Mouse (Mus musculus) myocyte (in vitro differentiated cells): ENCODE results near the gene Akap13. TPM values are rescaled to one million over a fixed set of nuclear protein-coding genes. Genes with fewer than 3 reads are reported as not detected.

ENCODE experiments used
- H3K27me3 ChIP-seq: one replicate; pipeline ENCODE4 v1.6.1; 2011; ENCODE audit not compliant: control insufficient read depth, insufficient read depth, insufficient read length
- H3K36me3 ChIP-seq: one replicate; pipeline ENCODE4 v1.6.1; 2011; ENCODE audit not compliant: control insufficient read depth, insufficient read depth
- H3K4me2 ChIP-seq: one replicate; pipeline ENCODE4 v1.6.1; 2011; ENCODE audit warnings: low read depth, control low read depth
- H3K4me3 ChIP-seq: one replicate; pipeline ENCODE4 v1.5.1; 2011; ENCODE audit warnings: mild to moderate bottlenecking, control low read depth, moderate library complexity
- H3K79me2 ChIP-seq: one replicate; pipeline ENCODE4 v1.6.1; 2011; ENCODE audit not compliant: control insufficient read depth, insufficient read depth
- H3ac ChIP-seq: one replicate; pipeline ENCODE4 v1.6.1; 2011; ENCODE audit not compliant: control insufficient read depth, insufficient read length
- CEBPB ChIP-seq: IDR thresholded peaks from 2 replicates; pipeline ENCODE4 v1.6.1; 2011; ENCODE audit warnings: mild to moderate bottlenecking, moderate library complexity; ENCODE audit not compliant: poor library complexity, insufficient read depth, severe bottlenecking
- E2F4 ChIP-seq: IDR thresholded peaks from one replicate; pipeline ENCODE4 v1.6.1; 2011; ENCODE audit warnings: mild to moderate bottlenecking, control low read depth, moderate library complexity; ENCODE audit not compliant: insufficient read depth
- MAX ChIP-seq: IDR thresholded peaks from one replicate; pipeline ENCODE4 v1.6.1; 2011; ENCODE audit warnings: low read depth, mild to moderate bottlenecking, control low read depth
- MYOD1 ChIP-seq, 3 experiments: IDR thresholded peaks; one replicate each; pipeline ENCODE4 v1.6.1; 2011; ENCODE audit warnings: control low read depth in 2 of 3, low read depth in 2 of 3, mild to moderate bottlenecking in 2 of 3, moderate library complexity in 1 of 3; ENCODE audit not compliant: insufficient read length in 2 of 3, control insufficient read depth in 1 of 3
- MYOG ChIP-seq, 3 experiments: IDR thresholded peaks; one replicate each; pipeline ENCODE4 v1.6.1; 2011; ENCODE audit warnings: control low read depth in 2 of 3, low read depth in 2 of 3, mild to moderate bottlenecking in 2 of 3; ENCODE audit not compliant: insufficient read length in 2 of 3, control insufficient read depth in 1 of 3, insufficient read depth in 1 of 3
- POLR2A ChIP-seq: IDR thresholded peaks from one replicate; pipeline ENCODE4 v1.6.1; 2011; ENCODE audit warnings: low read depth, mild to moderate bottlenecking, control low read depth, moderate library complexity; ENCODE audit not compliant: insufficient read length
- POLR2AphosphoS2 ChIP-seq: IDR thresholded peaks from one replicate; pipeline ENCODE4 v1.6.1; 2011; ENCODE audit warnings: low read depth, control low read depth; ENCODE audit not compliant: insufficient read length
- REST ChIP-seq: IDR thresholded peaks from one replicate; pipeline ENCODE4 v1.6.1; 2011; ENCODE audit warnings: mild to moderate bottlenecking, control low read depth, moderate library complexity; ENCODE audit not compliant: insufficient read depth, insufficient read length
- SRF ChIP-seq: IDR thresholded peaks from one replicate; pipeline ENCODE4 v1.6.1; 2011; ENCODE audit warnings: low read depth; ENCODE audit not compliant: control insufficient read depth, insufficient read length
- TCF12 ChIP-seq: IDR thresholded peaks from one replicate; pipeline ENCODE4 v1.6.1; 2011; ENCODE audit warnings: mild to moderate bottlenecking, control low read depth; ENCODE audit not compliant: poor library complexity, insufficient read depth, severe bottlenecking
- TCF3 ChIP-seq: IDR thresholded peaks from one replicate; pipeline ENCODE4 v1.6.1; 2011; ENCODE audit warnings: low read depth, control low read depth; ENCODE audit not compliant: insufficient read length
- USF1 ChIP-seq: IDR thresholded peaks from one replicate; pipeline ENCODE4 v1.6.1; 2011; ENCODE audit warnings: low read depth, mild to moderate bottlenecking, control low read depth, moderate library complexity
- polyA plus RNA-seq: library from polyadenylated mRNA; unstranded; fragments of >200 nt; fragmentation: generic; extraction: Trizol; gene quantifications from one replicate; pipeline ENCODE4 v1.2.1, GENCODE M21; 2012; ENCODE audit warnings: missing spikeins

Akap13 gene
- polyA plus RNA-seq, 1 experiment, result 13.9 TPM

- Histone ChIP-seq H3K27me3 (no peaks in the 10 kb centered on the region), H3K36me3 (peaks cover 35% of the 10 kb centered on the region), H3K79me2 (no peaks in the 10 kb centered on the region), H3K4me2 (no peak overlapping the region), H3K4me3 (no peak overlapping the region), H3ac (no peak overlapping the region)
- TF ChIP-seq REST (no peak), POLR2AphosphoS2 (peak; percentile 37)
Observed at GRCm38 (mm10) chr7:75751161-75751803, 295.9 kb downstream of the Akap13 start.

GRCm38 (mm10) chr7:75752442-75753191 lies 297.3 kb downstream of the Akap13 start:
- H3K27me3 ChIP-seq, result no peaks in the 10 kb centered on the region
- H3ac ChIP-seq, result no peak overlapping the region
- H3K4me3 ChIP-seq, result no peak overlapping the region
- H3K79me2 ChIP-seq, result no peaks in the 10 kb centered on the region
- peaks cover 26% of the 10 kb centered on the region for H3K36me3 ChIP-seq
- no peak for TF ChIP-seq MYOD1 (IDR thresholded peaks at IDR 0.05; ENCODE audit: control insufficient read depth in 1 of 3, insufficient read length in 2 of 3, low read depth in 2 of 3)
- no peak for TF ChIP-seq CEBPB
- TF ChIP-seq MAX, result no peak
- no peak for TF ChIP-seq POLR2AphosphoS2
- no peak for TF ChIP-seq E2F4
- TF ChIP-seq USF1, result no peak
- no peak for TF ChIP-seq POLR2A
- TF ChIP-seq MYOG (IDR thresholded peaks at IDR 0.05; ENCODE audit: control insufficient read depth in 1 of 3, insufficient read depth in 1 of 3, insufficient read length in 2 of 3, low read depth in 2 of 3), result no peak
- no peak for TF ChIP-seq REST
- TF ChIP-seq TCF3, result no peak
- no peak for TF ChIP-seq SRF
- H3K4me2 ChIP-seq, result no peak overlapping the region

GRCm38 (mm10) chr7:75753192-75753783 lies 298.0 kb downstream of the Akap13 start:
- Histone ChIP-seq H3K36me3 (peaks cover 22% of the 10 kb centered on the region), H3K79me2 (no peaks in the 10 kb centered on the region), H3ac (no peak overlapping the region), H3K4me2 (no peak overlapping the region), H3K27me3 (no peaks in the 10 kb centered on the region), H3K4me3 (no peak overlapping the region)
- TF ChIP-seq TCF12, result no peak
- no peak for TF ChIP-seq POLR2A
- TF ChIP-seq CEBPB, result no peak
- TF ChIP-seq MYOG (IDR thresholded peaks at IDR 0.05; ENCODE audit: control insufficient read depth in 1 of 3, insufficient read depth in 1 of 3, insufficient read length in 2 of 3, low read depth in 2 of 3), result no peak
- no peak for TF ChIP-seq TCF3
- TF ChIP-seq USF1, result no peak
- TF ChIP-seq POLR2AphosphoS2, result no peak
- TF ChIP-seq E2F4, result no peak
- TF ChIP-seq REST, result no peak
- TF ChIP-seq MYOD1 (IDR thresholded peaks at IDR 0.05; ENCODE audit: control insufficient read depth in 1 of 3, insufficient read length in 2 of 3, low read depth in 2 of 3), result no peak
- TF ChIP-seq MAX, result no peak
- TF ChIP-seq SRF, result no peak

GRCm38 (mm10) chr7:75754587-75755499 lies 299.5 kb downstream of the Akap13 start:
- H3K27me3 ChIP-seq, result no peaks in the 10 kb centered on the region
- TF ChIP-seq POLR2A, result no peak
- no peak for TF ChIP-seq CEBPB
- peak; percentile 60 for TF ChIP-seq POLR2AphosphoS2
- H3ac ChIP-seq, result no peak overlapping the region
- no peak overlapping the region for H3K4me3 ChIP-seq
- H3K36me3 ChIP-seq, result peaks cover 17% of the 10 kb centered on the region
- H3K4me2 ChIP-seq, result no peak overlapping the region
- no peaks in the 10 kb centered on the region for H3K79me2 ChIP-seq
